9 mouse cellular contexts compared by ENCODE assay signal in the genomic region with DNA sequence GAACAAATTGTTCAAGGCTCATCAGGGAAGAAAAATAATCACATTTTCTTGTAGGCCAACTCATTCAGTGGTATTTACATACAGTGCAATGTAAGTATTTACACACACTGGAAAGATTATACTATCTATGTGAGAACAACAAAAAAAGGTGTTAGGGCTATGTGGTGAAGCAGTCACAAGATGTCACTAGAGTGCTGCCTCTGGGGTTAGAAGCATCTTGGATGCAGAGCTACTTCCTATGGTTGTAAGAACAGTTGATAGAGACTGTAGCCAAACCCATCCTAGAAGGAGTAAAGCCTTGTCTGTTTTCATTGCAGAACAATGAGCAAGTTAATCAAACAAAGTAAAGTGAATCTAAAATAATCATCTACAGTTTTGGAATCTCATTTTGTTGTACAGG. TPM values are rescaled to one million over a fixed set of nuclear protein-coding genes. Genes with fewer than 3 reads are reported as not detected.
DNase-seq lines count a peak whose midpoint lies in the region; ATAC-seq lines count a peak whose summit lies in the region.
"Had no signal": no experiment of that assay in that cellular context is flagged by ENCODE, and none has a peak within 500 bp of the region (broad histone marks: within the 10 kb centered on the region; RNA-seq: fewer than 3 reads in every experiment).

No protein-coding gene starts in this region.

- no peak overlapping the region for H3K4me3 ChIP-seq in midbrain, embryonic 13.5 days (replicated peaks)
- H3K4me3 ChIP-seq: limb, embryonic 13.5 days had no signal

- no peaks in the 10 kb centered on the region for H3K27me3 ChIP-seq in midbrain, embryonic 13.5 days
- H3K27me3 ChIP-seq: limb, embryonic 13.5 days had no signal

- no peaks in the 10 kb centered on the region for H3K36me3 ChIP-seq in midbrain, embryonic 13.5 days
- H3K36me3 ChIP-seq: limb, embryonic 13.5 days had no signal

- peak; percentile 38 to 43 for DNase-seq in left cerebral cortex, adult 18-20 months (ENCODE audit: low spot score in 2 of 2)
- no peak for DNase-seq in left cerebral cortex, postnatal 36 days (ENCODE audit: low spot score in 2 of 2)
- peak; percentile 7 for DNase-seq in Muller cell, postnatal 12 days (ENCODE audit: inconsistent ontology term)
- DNase-seq in embryo, embryonic 10 days (ENCODE audit: low spot score) = peak; percentile 64
- peak; percentile 59 for DNase-seq in kidney, postnatal 10 days
- no peak for DNase-seq in urinary bladder, postnatal 36 days (ENCODE audit: low spot score in 2 of 2)

- ATAC-seq in midbrain, embryonic 13.5 days = peak; percentile 67
- ATAC-seq in erythroid progenitor cell, adult 5-6 weeks (replicated peaks; ENCODE audit: low FRiP score, poor library complexity, severe bottlenecking) = no peak

- intact Hi-C loops in left cerebral cortex, postnatal 36 days (cut with DNase I) = loop anchor here (1.0 kb wide), 1 partner anchor 154 kb away; no protein-coding TSS in a partner anchor

- H3K4me1 ChIP-seq in midbrain, embryonic 13.5 days (replicated peaks) = no peaks in the 10 kb centered on the region
- H3K4me1 ChIP-seq: limb, embryonic 13.5 days had no signal

- H3K9me3 ChIP-seq in midbrain, embryonic 13.5 days = no peaks in the 10 kb centered on the region
- H3K9me3 ChIP-seq: limb, embryonic 13.5 days had no signal

- H3K4me2 ChIP-seq in midbrain, embryonic 13.5 days (replicated peaks) = no peak overlapping the region
- H3K4me2 ChIP-seq: limb, embryonic 13.5 days had no signal

- no peak overlapping the region for H3K27ac ChIP-seq in midbrain, embryonic 13.5 days
- H3K27ac ChIP-seq: limb, embryonic 13.5 days had no signal

- H3K9ac ChIP-seq in midbrain, embryonic 13.5 days (replicated peaks) = no peak overlapping the region
- H3K9ac ChIP-seq: limb, embryonic 13.5 days had no signal

RNA-seq across cellular contexts. Expression of gene Mcm9, which starts 11.3 kb away (rescaled TPM):
- total RNA-seq in left cerebral cortex, adult 18-20 months (2021) = 1 to 10 TPM; 5.5 to 5.9 TPM
- total RNA-seq in left cerebral cortex, postnatal 36 days (2021) = 1 to 10 TPM; 5.8 to 6.3 TPM
- polyA plus RNA-seq in midbrain, embryonic 13.5 days (2015; fragmentation: Nextera tagmentation; extraction: Ambion mirVana) = 9.8 and 10.4 TPM in 2 replicates
- total RNA-seq in erythroid progenitor cell, adult 5-6 weeks (2015; ENCODE audit: low replicate concordance) = 25.6 and 34.0 TPM in 2 replicates
- total RNA-seq in erythroid progenitor cell, adult 5-6 weeks (2017; ENCODE audit: low replicate concordance) = 30.4 and 36.6 TPM in 2 replicates

RNA-seq across cellular contexts. Expression of gene Asf1a, which starts 45.0 kb away (rescaled TPM):
- 10 to 100 TPM; 24.3 to 26.0 TPM for total RNA-seq in left cerebral cortex, adult 18-20 months (2021)
- total RNA-seq in left cerebral cortex, postnatal 36 days (2021) = 10 to 100 TPM; 16.6 to 21.6 TPM
- 112 and 113 TPM in 2 replicates for polyA plus RNA-seq in midbrain, embryonic 13.5 days (2015; fragmentation: Nextera tagmentation; extraction: Ambion mirVana)
- total RNA-seq in erythroid progenitor cell, adult 5-6 weeks (2015; ENCODE audit: low replicate concordance) = 69.2 and 88.3 TPM in 2 replicates
- 24.5 and 85.2 TPM in 2 replicates for total RNA-seq in erythroid progenitor cell, adult 5-6 weeks (2017; ENCODE audit: low replicate concordance)

Comparison
In these comparisons a context has a peak if more than half of its experiments do, and no peak if none do; other contexts are left out.
1. DNase-seq: peak in left cerebral cortex, adult 18-20 months (2 of 2), Muller cell, postnatal 12 days (single experiment), embryo, embryonic 10 days (single experiment) and kidney, postnatal 10 days (single experiment); none in left cerebral cortex, postnatal 36 days (0 of 2) and urinary bladder, postnatal 36 days (0 of 2).